Mouse (Mus musculus) neural tube, embryonic 15.5 days (tissue): ENCODE measurements around the gene Psmd9. TPM values are rescaled to one million over a fixed set of nuclear protein-coding genes. Genes with fewer than 3 reads are reported as not detected.

ENCODE experiments used
- ATAC-seq: fragments of 200-750 bp; cut with Nextera tagmentation; 2 replicates; pipeline ENCODE4 v1.8.0; 2017; ENCODE audit warnings: mild to moderate bottlenecking, moderate TSS enrichment, moderate library complexity; ENCODE audit not compliant: low FRiP score
- H3K27ac ChIP-seq: fragments of 300-500 bp; sonication (generic); replicated peaks from 2 replicates; pipeline ENCODE4 v1.5.1; 2015; ENCODE audit warnings: mild to moderate bottlenecking, inconsistent platforms
- H3K27me3 ChIP-seq: fragments of 300-500 bp; sonication (generic); replicated peaks from 2 replicates; pipeline ENCODE4 v1.6.1; 2015; ENCODE audit warnings: inconsistent platforms
- H3K36me3 ChIP-seq: fragments of 300-500 bp; sonication (generic); 2 replicates; pipeline ENCODE4 v1.6.1; 2015; ENCODE audit warnings: inconsistent platforms
- H3K4me1 ChIP-seq: fragments of 300-500 bp; sonication (generic); 2 replicates; pipeline ENCODE4 v1.6.1; 2015; ENCODE audit warnings: inconsistent platforms
- H3K4me2 ChIP-seq: fragments of 300-500 bp; sonication (generic); 2 replicates; pipeline ENCODE4 v1.6.1; 2015; ENCODE audit warnings: inconsistent platforms, mild to moderate bottlenecking, moderate library complexity
- H3K4me3 ChIP-seq: fragments of 300-500 bp; sonication (generic); replicated peaks from 2 replicates; pipeline ENCODE4 v1.5.1; 2015; ENCODE audit warnings: mild to moderate bottlenecking, inconsistent platforms
- H3K9ac ChIP-seq: fragments of 300-500 bp; sonication (generic); replicated peaks from 2 replicates; pipeline ENCODE4 v1.6.1; 2015; ENCODE audit warnings: mild to moderate bottlenecking, inconsistent platforms
- H3K9me3 ChIP-seq: fragments of 300-500 bp; sonication (generic); replicated peaks from 2 replicates; pipeline ENCODE4 v1.6.1; 2016; ENCODE audit warnings: inconsistent platforms
- WGBS: fragments of 180-500 bp; shearing (Covaris S2); methylation state at CpG from one replicate; pipeline ENCODE4 v1.1.7; 2015; ENCODE audit warnings: mixed read lengths; 5-methylcytosine and 5-hydroxymethylcytosine counted together
- polyA plus RNA-seq: library from polyadenylated mRNA; unstranded; fragments of >200 nt; fragmentation: Nextera tagmentation; extraction: Ambion mirVana; gene quantifications from 2 replicates; pipeline ENCODE4 v1.2.1, GENCODE M21; 2015

Psmd9 gene
- polyA plus RNA-seq, 1 experiment from 2014 or later = 81.1 TPM

- Histone ChIP-seq H3K4me1 (peaks cover 45% of the 10 kb centered on the region), H3K27ac (peak overlapping the region; percentile 97), H3K4me2 (peak overlapping the region; percentile 91), H3K9ac (peak overlapping the region; percentile 99), H3K4me3 (peak overlapping the region; percentile 69), H3K9me3 (no peaks in the 10 kb centered on the region), H3K36me3 (0 out of 2 replicates have a peak, but pooled peaks cover 2% of the 10 kb centered on the region), H3K27me3 (no peaks in the 10 kb centered on the region)
- 0% methylated on average over 40 of the region's 40 CpGs for WGBS
- ATAC-seq = peak; percentile 2; the same call in 1 of the 2 replicates
These were observed 30.8 kb upstream of the Psmd9 start for GRCm38 (mm10) chr5:123138230-123138911.

GRCm38 (mm10) chr5:123138953-123139721 is 30.1 kb upstream of the Psmd9 start:
- Histone ChIP-seq H3K27ac (peak overlapping the region; percentile 97), H3K36me3 (0 out of 2 replicates have a peak, but pooled peaks cover 2% of the 10 kb centered on the region), H3K4me1 (peaks cover 45% of the 10 kb centered on the region), H3K9me3 (no peaks in the 10 kb centered on the region), H3K4me2 (peak overlapping the region; percentile 91), H3K9ac (peak overlapping the region; percentile 99), H3K4me3 (peak overlapping the region; percentile 69), H3K27me3 (no peaks in the 10 kb centered on the region)
- no peak for ATAC-seq
- under 1% methylated on average over 39 of the region's 39 CpGs for WGBS

- H3K4me2 ChIP-seq = peak overlapping the region; percentile 91
- no peaks in the 10 kb centered on the region for H3K36me3 ChIP-seq
- under 1% methylated on average over 28 of the region's 28 CpGs for WGBS
- no peaks in the 10 kb centered on the region for H3K9me3 ChIP-seq
- H3K4me3 ChIP-seq = peak overlapping the region; percentile 69
- H3K4me1 ChIP-seq = peaks cover 45% of the 10 kb centered on the region
- peak overlapping the region; percentile 99 for H3K9ac ChIP-seq
- peak overlapping the region; percentile 97 for H3K27ac ChIP-seq
- no peaks in the 10 kb centered on the region for H3K27me3 ChIP-seq
- ATAC-seq = no peak
These were observed 29.2 kb upstream of the Psmd9 start for GRCm38 (mm10) chr5:123139722-123140627.

- Histone ChIP-seq H3K27me3 (no peaks in the 10 kb centered on the region), H3K4me3 (peak overlapping the region; percentile 85), H3K9ac (peak overlapping the region; percentile 100), H3K27ac (peak overlapping the region; percentile 99), H3K9me3 (no peaks in the 10 kb centered on the region), H3K4me1 (peaks cover 45% of the 10 kb centered on the region), H3K4me2 (peak overlapping the region; percentile 98), H3K36me3 (no peaks in the 10 kb centered on the region)
- WGBS = under 1% methylated on average over 31 of the region's 31 CpGs
- ATAC-seq = peak; percentile 73
These were observed 28.3 kb upstream of the Psmd9 start for GRCm38 (mm10) chr5:123140694-123141554.

GRCm38 (mm10) chr5:123141555-123142160 is 27.6 kb upstream of the Psmd9 start:
- peak; percentile 51 for ATAC-seq
- H3K27ac ChIP-seq = peak overlapping the region; percentile 99
- H3K27me3 ChIP-seq = no peaks in the 10 kb centered on the region
- H3K4me3 ChIP-seq = peak overlapping the region; percentile 85
- H3K4me2 ChIP-seq = peak overlapping the region; percentile 98
- WGBS = 1% methylated on average over 35 of the region's 38 CpGs
- H3K36me3 ChIP-seq = peaks cover 5% of the 10 kb centered on the region
- no peaks in the 10 kb centered on the region for H3K9me3 ChIP-seq
- peaks cover 45% of the 10 kb centered on the region for H3K4me1 ChIP-seq
- H3K9ac ChIP-seq = peak overlapping the region; percentile 100

- ATAC-seq = peak; percentile 10; the same call in 1 of the 2 replicates
- Histone ChIP-seq H3K4me1 (peaks cover 44% of the 10 kb centered on the region), H3K36me3 (peaks cover 13% of the 10 kb centered on the region), H3K27me3 (no peaks in the 10 kb centered on the region), H3K4me2 (peak within 1 kb of the TSS; percentile 98), H3K9ac (peak within 1 kb of the TSS; percentile 100), H3K4me3 (peak within 1 kb of the TSS; percentile 85), H3K27ac (peak within 1 kb of the TSS; percentile 99), H3K9me3 (no peaks in the 10 kb centered on the region)
- WGBS = under 1% methylated on average over 63 of the region's 103 CpGs
These were observed 26.8 kb upstream of the Psmd9 start, which contains the start of gene Setd1b for GRCm38 (mm10) chr5:123142161-123143157. Setd1b (plus strand) TSS chr5:123142193.

- ATAC-seq = no peak
- peak overlapping the region; percentile 99 for H3K27ac ChIP-seq
- H3K4me1 ChIP-seq = peaks cover 48% of the 10 kb centered on the region
- H3K27me3 ChIP-seq = no peaks in the 10 kb centered on the region
- H3K4me2 ChIP-seq = peak overlapping the region; percentile 98
- H3K36me3 ChIP-seq = peaks cover 23% of the 10 kb centered on the region
- H3K9me3 ChIP-seq = no peaks in the 10 kb centered on the region
- H3K9ac ChIP-seq = peak overlapping the region; percentile 100
- 1% methylated on average over 23 of the region's 24 CpGs for WGBS
- H3K4me3 ChIP-seq = peak overlapping the region; percentile 85
These were observed 25.8 kb upstream of the Psmd9 start for GRCm38 (mm10) chr5:123143251-123143970.

GRCm38 (mm10) chr5:123143971-123144745 is 25.1 kb upstream of the Psmd9 start:
- ATAC-seq = no peak
- H3K9ac ChIP-seq = peak overlapping the region; percentile 100
- H3K4me1 ChIP-seq = peaks cover 55% of the 10 kb centered on the region
- H3K4me2 ChIP-seq = peak overlapping the region; percentile 98
- peak overlapping the region; percentile 42 for H3K27ac ChIP-seq
- H3K4me3 ChIP-seq = peak overlapping the region; percentile 85
- peaks cover 30% of the 10 kb centered on the region for H3K36me3 ChIP-seq
- no peaks in the 10 kb centered on the region for H3K9me3 ChIP-seq
- no peaks in the 10 kb centered on the region for H3K27me3 ChIP-seq
- 3% methylated on average over 17 of the region's 17 CpGs for WGBS
